Mouse (Mus musculus) naive thymus-derived CD4-positive, alpha-beta T cell, adult 2 months (primary cell): ENCODE measurements at regions not wholly inside any gene's neighbourhood (a gene's known extent, or its start where the extent isn't known, plus 50 kb on each side); places are given as distances from the start of the nearest gene placed in this dataset.

Experiments
- DNase-seq: peaks from one replicate; pipeline ENCODE4 v3.0.0-alpha.2; 2011; ENCODE audit warnings: low read depth

DNA sequence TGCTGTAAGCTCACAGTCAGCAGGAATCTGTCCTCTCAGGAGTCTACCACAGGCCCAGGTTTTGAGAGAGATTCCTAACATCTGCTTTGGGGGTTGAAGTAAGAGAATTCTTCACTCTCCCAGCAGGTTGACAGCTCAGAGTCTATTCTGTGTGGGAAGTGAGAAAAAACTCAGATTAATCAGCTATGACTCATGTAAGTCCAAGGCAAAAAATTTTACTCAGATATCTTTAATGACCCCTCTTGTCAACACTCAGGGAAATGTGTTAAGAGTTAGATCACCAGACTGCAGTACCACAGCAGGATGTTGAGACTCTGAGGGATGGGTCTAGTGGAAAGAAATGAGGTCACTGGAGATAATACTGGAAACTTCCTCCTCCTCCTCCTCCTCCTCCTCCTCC, 688.4 kb downstream of the Hs3st4 start:
- no peak for DNase-seq

- DNase-seq: no peak
These were observed 694.3 kb downstream of the Hs3st4 start for GRCm38 (mm10) chr7:124676854-124677515.

DNA sequence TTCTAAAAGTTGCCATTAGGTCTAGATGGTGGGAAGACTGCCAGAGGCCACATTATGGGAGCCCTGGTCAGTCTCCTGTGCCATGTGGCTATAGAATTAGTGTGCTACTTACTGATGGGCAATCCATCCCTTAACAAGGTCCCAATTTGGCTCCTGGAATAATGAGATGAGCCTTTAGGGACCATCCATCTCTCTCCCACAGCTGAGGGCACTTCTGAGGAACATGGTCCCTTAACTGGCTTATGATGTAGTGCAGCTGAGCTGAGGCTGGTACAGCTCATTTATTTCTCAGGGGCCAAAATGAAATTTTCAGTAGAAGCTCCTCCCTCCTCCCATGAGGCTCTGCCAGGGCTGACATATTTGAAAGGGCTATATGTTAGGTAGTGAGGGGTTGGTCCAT, 697.9 kb downstream of the Hs3st4 start:
- no peak for DNase-seq

GRCm38 (mm10) chr7:124681212-124681611, 698.5 kb downstream of the Hs3st4 start:
- no peak for DNase-seq

- DNase-seq: no peak
These were observed 699.2 kb downstream of the Hs3st4 start for GRCm38 (mm10) chr7:124681820-124682219.

- DNase-seq: no peak
These were observed 702.8 kb downstream of the Hs3st4 start for GRCm38 (mm10) chr7:124685424-124685823.

DNA sequence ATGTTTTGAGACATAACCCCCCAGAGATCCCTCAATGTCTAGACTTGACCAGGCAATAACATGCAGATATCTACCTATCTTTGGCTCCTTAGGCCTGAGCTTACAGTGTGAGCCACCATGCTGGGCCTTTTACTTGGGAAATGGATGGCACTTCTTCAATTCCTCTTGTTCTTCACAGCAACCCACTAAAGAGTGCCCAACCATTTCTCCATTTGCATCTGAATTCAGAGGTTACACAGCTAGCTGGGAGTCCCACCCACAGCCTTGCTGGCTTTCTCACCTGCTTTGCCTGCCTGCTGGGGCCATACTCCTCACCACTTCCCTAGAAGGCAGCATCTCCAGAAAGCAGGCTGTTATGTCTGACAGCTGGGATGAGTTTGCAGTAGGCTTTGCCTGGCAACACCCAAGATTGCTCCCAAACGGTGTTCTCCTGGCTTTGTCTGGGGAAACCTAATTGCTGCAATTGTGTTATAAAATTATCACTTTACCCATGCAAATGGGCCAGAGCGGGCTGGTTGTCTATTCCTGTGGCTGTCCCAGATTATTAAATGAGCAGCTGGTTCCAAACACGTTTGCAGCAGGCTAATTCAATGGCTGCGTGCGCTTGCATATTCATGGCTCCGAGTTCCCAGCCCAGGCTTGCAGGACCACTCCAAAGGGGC, 721.6 kb downstream of the Hs3st4 start:
- no peak for DNase-seq

DNA sequence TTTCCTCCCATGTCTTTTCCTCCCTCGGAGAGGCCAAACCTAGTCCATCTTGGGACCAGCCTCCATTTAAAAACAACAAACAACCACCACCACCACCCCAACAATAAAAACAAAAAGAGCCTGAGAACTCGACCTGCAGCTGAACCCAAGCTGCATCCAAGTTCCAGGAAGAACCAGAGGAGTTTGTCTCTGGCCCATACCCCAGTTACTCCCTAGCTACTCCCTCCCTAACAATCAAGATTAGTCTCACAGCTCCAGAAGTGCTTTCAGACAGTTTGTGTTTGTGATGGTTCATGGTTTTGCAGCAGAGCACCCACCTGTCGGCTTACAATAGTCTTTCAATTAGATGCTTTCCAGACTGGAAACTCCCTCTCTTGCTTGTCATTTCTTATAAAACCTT, 724.5 kb downstream of the Hs3st4 start:
- no peak for DNase-seq

DNA sequence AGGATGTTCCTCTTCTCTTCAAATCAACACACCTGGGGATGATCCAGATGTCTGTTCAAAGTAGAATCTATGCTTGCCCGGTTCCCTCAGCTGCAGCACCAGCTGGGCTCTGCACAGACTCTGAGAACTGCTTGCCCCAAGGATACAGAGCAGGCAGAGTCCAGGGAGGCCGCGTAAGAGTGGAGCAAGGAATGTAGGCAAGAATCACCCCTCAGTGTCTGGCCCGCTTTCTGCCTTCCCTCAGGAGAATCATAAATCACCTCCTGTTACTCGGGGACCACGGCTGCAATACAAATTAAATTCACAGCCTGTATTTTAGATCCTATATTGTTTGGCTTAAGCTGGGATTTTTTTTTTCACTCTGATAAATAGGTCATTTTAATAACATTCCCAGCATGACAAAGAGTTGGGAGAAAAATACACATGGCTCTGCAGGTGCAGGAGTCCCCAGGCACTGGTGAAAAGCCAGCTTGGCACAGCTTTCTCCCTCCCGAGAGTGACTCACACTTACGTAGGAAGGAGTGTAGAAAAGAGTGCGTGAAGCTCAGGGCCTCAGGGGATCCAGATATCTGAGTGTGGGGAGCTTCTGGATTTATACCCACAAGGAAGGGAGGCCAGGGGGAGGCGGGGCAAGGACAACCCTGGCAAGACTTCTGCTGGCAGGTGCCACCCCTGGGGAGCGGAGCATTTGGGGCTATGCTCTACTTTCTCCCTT, 726.3 kb downstream of the Hs3st4 start:
- no peak for DNase-seq

- no peak for DNase-seq
These were observed 723.5 kb upstream of the Kdm8 start for GRCm38 (mm10) chr7:124720927-124721326.

DNA sequence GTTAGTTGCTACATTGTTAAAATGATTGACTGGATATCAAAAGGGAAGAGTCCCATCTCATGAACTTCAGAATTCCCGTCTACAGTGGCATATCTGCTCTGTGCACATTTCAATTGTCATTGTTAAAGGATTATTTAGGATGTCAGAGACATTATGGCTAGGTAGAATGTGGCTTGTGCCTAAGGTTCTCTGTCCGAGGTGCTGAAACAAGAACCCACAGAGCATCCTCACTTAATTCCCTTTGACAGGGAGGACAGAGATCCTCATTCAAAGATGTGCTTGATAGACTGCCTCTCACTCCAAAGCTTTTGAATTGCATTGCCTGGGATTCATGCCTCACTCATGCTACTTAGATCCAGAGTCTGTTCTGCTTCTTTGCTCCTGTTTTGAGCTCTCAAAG, 702.4 kb upstream of the Kdm8 start:
- no peak for DNase-seq

GRCm38 (mm10) chr7:124746321-124746720, 698.2 kb upstream of the Kdm8 start:
- no peak for DNase-seq

DNA sequence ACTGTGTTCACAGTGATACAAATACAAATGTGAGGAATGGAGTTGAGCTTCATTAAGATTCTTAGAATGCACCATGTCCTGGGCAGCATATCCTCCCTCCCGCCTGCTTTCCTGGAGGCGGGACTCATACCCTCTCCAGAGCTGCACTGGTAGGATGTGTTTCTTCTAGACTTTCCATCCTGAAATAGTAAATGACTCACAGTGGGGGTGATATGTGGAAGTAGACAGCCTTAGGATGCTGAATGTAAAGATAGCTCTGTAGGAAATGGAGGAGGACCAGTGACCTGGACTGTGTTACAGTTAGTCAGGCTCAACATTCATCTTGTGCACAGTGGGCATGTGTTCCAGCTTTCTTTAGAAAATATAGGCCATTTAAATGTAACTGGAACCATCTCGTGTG, 696.1 kb upstream of the Kdm8 start:
- no peak for DNase-seq

- no peak for DNase-seq
These were observed 685.4 kb upstream of the Kdm8 start for GRCm38 (mm10) chr7:124759084-124759483.

DNA sequence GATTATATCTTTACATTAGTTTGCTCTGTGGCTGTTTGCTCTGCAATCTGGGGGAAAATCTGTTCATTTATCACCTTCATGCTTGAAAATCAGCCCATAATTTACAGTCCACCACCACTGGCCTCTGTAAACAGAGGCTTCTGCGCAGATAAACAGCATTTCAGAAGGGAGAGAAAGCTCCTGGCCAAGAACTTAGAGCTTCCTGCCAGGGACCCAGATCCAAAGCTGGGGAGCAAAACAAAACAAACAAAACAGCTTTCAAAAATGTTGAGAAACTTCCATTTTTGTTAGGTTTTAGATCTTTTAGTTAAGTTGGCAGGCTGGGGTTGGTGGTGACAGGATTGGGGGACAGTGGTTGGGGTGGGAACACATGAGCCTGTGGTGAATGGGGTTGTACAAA, 666.7 kb upstream of the Kdm8 start:
- no peak for DNase-seq

GRCm38 (mm10) chr7:124782816-124783215, 661.7 kb upstream of the Kdm8 start:
- no peak for DNase-seq

GRCm38 (mm10) chr7:124784995-124785394, 659.5 kb upstream of the Kdm8 start:
- no peak for DNase-seq

DNA sequence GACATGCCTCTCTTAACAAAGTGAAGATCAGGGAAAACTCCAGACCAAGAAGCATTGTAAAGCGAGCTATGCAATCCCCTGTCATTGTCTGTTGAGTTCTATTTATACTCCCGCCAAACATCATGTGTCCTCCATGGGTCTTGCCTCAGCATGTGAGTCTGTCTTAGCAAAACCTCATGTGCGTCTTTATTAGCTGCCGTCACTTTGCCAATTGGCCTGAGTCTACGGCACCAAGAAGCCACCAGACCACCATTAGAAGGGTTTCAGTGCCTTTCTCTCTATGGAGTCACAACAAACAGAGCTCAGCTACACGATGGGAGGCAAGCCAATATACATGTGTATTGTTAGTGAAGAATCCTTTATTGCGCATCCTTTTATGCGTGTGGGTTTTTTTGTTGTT, 658.6 kb upstream of the Kdm8 start:
- no peak for DNase-seq

- no peak for DNase-seq
These were observed 655.7 kb upstream of the Kdm8 start for GRCm38 (mm10) chr7:124788781-124789180.

DNA sequence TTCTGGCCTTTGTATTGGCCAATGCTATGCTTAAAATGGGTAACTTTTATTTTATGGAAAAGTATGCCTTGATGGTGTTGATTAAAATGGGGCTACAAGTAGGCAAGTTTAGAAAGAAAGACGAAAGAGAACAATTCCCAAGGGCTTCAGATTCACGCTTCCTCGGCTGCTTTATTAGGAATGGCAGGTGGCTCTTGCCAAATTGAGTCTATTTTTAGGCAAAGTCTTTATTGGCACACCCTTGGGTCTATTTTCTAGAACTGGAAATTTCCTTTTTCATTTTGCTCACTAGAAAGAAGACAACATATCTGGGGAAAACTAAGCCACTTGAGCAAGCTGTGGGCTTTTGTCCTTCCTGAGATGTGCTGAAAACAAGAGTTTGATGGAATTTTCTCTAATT, 641.4 kb upstream of the Kdm8 start:
- DNase-seq: no peak

DNA sequence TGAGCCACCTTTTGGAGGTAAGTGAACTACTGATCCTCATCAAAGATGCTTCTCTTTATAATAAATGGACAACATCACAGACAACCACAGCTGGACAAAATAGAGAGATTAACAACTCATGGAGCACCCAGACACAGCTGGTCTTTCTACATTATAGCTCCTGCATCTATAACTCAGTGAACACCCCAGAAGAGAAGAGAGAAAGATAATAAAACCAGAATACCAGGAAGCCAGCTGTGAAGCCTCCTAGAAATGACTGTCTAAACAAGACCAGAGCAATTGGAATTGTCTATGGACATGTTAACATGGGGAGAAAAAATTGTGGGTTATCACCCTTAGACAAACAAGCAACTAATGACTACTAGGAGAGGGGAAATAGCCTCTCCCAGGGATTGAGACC, 609.8 kb upstream of the Kdm8 start:
- no peak for DNase-seq

DNA sequence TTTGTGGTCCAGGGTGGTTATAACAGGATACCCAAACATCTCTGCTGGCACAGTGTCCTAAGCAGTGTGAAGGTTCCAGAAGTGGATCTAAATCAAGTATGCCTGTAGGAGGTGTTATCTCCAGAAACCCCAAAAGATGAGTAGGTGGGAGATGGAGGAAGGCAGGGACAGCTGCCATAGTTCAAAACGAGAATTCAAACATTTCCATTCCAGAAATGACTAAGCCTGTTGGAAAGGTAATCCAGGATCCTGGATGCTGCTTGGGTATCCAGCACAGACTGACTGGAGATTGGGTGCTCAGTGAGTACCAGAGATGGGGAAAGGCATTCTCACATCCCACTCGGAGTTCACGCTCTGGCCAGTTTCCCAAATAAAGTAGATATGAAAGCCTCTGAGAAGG, 607.9 kb upstream of the Kdm8 start:
- DNase-seq: no peak

- no peak for DNase-seq
These were observed 589.4 kb upstream of the Kdm8 start for GRCm38 (mm10) chr7:124855056-124855455.
